Mouse (Mus musculus): ENCODE measurements at regions not wholly inside any gene's neighbourhood (a gene's known extent, or its start where the extent isn't known, plus 50 kb on each side); places are given as distances from the start of the nearest gene placed in this dataset.
"Not testable (repeated sequence)": the region's sequence is repeated elsewhere in the genome, so short reads cannot be mapped to it uniquely, and the experiment has no call there.

GRCm38 (mm10) chr8:37251234-37251633 is 257.8 kb downstream of the AI429214 start:
- H3K4me3 ChIP-seq (replicated peaks); H3K9ac ChIP-seq; H3K4me2 ChIP-seq (replicated peaks); ATAC-seq (ENCODE audit: insufficient number of reproducible peaks, low FRiP score, low TSS enrichment, low read depth); H3K36me3 ChIP-seq; H3K9me3 ChIP-seq (replicated peaks); H3K27me3 ChIP-seq; H3K4me1 ChIP-seq; H3K27ac ChIP-seq (replicated peaks): not testable (repeated sequence)
- 39% methylated on average over 7 of the region's 7 CpGs for WGBS

GRCm38 (mm10) chr8:37291069-37291850 is 297.9 kb downstream of the AI429214 start:
- H3K4me2 ChIP-seq (replicated peaks): no peak overlapping the region
- H3K36me3 ChIP-seq: no peaks in the 10 kb centered on the region
- WGBS: 68% methylated on average over 7 of the region's 7 CpGs
- no peaks in the 10 kb centered on the region for H3K9me3 ChIP-seq (replicated peaks)
- no peak overlapping the region for H3K9ac ChIP-seq
- no peak overlapping the region for H3K27ac ChIP-seq (replicated peaks)
- H3K4me3 ChIP-seq (replicated peaks): no peak overlapping the region
- H3K27me3 ChIP-seq: no peaks in the 10 kb centered on the region
- no peaks in the 10 kb centered on the region for H3K4me1 ChIP-seq
- ATAC-seq (ENCODE audit: insufficient number of reproducible peaks, low FRiP score, low TSS enrichment, low read depth): no peak

All from embryonic facial prominence, embryonic 15.5 days (tissue).